Mouse (Mus musculus) hindbrain, embryonic 14.5 days (tissue): ENCODE results near the gene Srms. TPM values are rescaled to one million over a fixed set of nuclear protein-coding genes. Genes with fewer than 3 reads are reported as not detected.

Experiments
- ATAC-seq: fragments of 200-750 bp; cut with Nextera tagmentation; 2 replicates; pipeline ENCODE4 v1.8.0; 2017; ENCODE audit warnings: moderate number of reproducible peaks, mild to moderate bottlenecking, moderate TSS enrichment, moderate library complexity; ENCODE audit not compliant: low FRiP score
- DNase-seq: peaks from one replicate; pipeline ENCODE4 v3.0.0-alpha.2; 2015; ENCODE audit warnings: low spot score
- H3K27ac ChIP-seq: fragments of 300-500 bp; sonication (generic); 2 replicates; pipeline ENCODE4 v1.5.1; 2014; ENCODE audit warnings: mild to moderate bottlenecking, moderate library complexity
- H3K27me3 ChIP-seq: fragments of 300-500 bp; sonication (generic); 2 replicates; pipeline ENCODE4 v1.6.1; 2014; ENCODE audit warnings: mild to moderate bottlenecking, low read length, mixed read lengths; ENCODE audit not compliant: control insufficient read depth, insufficient read depth
- H3K36me3 ChIP-seq: fragments of 300-500 bp; sonication (generic); replicated peaks from 2 replicates; pipeline ENCODE4 v1.6.1; 2014; ENCODE audit not compliant: control insufficient read depth, insufficient read depth
- H3K4me1 ChIP-seq: fragments of 300-500 bp; sonication (generic); replicated peaks from 2 replicates; pipeline ENCODE4 v1.6.1; 2014; ENCODE audit warnings: antibody characterized with exemption, low read length, mixed read lengths; ENCODE audit not compliant: control insufficient read depth, insufficient read depth
- H3K4me2 ChIP-seq: fragments of 300-500 bp; sonication (generic); replicated peaks from 2 replicates; pipeline ENCODE4 v1.6.1; 2014; ENCODE audit warnings: mild to moderate bottlenecking, moderate library complexity
- H3K4me3 ChIP-seq: fragments of 300-500 bp; sonication (generic); replicated peaks from 2 replicates; pipeline ENCODE4 v1.5.1; 2014; ENCODE audit warnings: mild to moderate bottlenecking, low read length
- H3K9ac ChIP-seq: fragments of 300-500 bp; sonication (generic); 2 replicates; pipeline ENCODE4 v1.6.1; 2014
- H3K9me3 ChIP-seq: fragments of 300-500 bp; sonication (generic); 2 replicates; pipeline ENCODE4 v1.6.1; 2016; ENCODE audit warnings: low read length; ENCODE audit not compliant: control insufficient read depth
- WGBS: fragments of 180-500 bp; shearing (Covaris S2); extraction: QIAGEN DNeasy Blood & Tissue Kit; methylation state at CpG from one replicate; pipeline ENCODE4 v1.1.7; 2014; 5-methylcytosine and 5-hydroxymethylcytosine counted together
- polyA plus RNA-seq: library from polyadenylated mRNA; unstranded; fragments of >200 nt; fragmentation: Nextera tagmentation; extraction: Ambion mirVana; gene quantifications from 2 replicates; pipeline ENCODE4 v1.2.1, GENCODE M21; 2014

Srms gene
- polyA plus RNA-seq, 1 experiment from 2014 or later: 0.48 TPM

DNA sequence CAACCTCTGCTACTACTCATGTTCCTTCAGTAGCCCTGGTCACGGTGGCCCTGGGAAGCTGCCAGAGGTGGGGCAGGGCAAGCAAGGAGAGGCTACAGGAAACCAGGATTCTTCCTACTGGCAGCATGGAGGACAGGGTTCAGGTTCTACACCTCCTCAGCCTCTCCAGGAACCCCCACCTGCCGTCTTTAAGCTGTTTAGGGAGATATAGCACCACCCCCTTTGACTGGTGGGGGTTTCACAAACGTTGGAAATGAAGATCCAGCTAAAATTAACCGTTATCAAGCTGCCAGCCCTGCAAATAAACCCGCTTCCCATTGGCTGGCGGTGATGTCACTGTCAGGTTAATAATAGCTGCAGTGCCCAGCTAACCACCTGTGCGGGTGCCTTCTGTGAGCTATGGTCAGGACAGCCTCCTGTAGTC lies 53.9 kb downstream of the Srms start:
- H3K36me3 ChIP-seq: no peaks in the 10 kb centered on the region
- no peaks in the 10 kb centered on the region for H3K27me3 ChIP-seq
- H3K4me1 ChIP-seq: peaks cover 44% of the 10 kb centered on the region
- no peak overlapping the region for H3K4me2 ChIP-seq
- WGBS: 53% methylated on average over 7 of the region's 7 CpGs
- H3K9ac ChIP-seq: no peak overlapping the region
- DNase-seq: no peak
- H3K4me3 ChIP-seq: no peak overlapping the region
- ATAC-seq: no peak
- H3K9me3 ChIP-seq: no peaks in the 10 kb centered on the region
- peak overlapping the region; percentile 57 for H3K27ac ChIP-seq

DNA sequence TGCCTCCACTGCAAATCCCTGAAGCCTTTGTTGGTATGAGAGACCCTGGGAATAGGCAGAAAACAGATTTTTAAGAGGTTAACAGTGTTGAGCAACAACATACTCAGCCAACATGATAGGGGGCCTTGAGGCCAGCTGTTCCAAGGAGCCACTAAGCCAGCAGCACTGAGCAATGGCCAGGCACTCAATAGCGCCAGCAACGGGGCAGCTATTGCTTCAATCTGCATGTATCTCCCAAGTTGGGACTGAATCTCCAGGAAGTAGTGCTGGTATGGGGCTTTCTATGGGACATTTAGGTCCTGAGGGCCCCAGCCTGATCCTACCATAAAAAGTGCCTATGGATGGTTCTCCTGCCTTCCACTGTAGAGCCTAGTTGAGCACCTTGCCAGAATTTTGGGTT lies 54.5 kb downstream of the Srms start:
- H3K9me3 ChIP-seq: no peaks in the 10 kb centered on the region
- H3K4me3 ChIP-seq: no peak overlapping the region
- DNase-seq (no peak), ATAC-seq (no peak)
- peaks cover 44% of the 10 kb centered on the region for H3K4me1 ChIP-seq
- H3K9ac ChIP-seq: no peak overlapping the region
- 95% methylated on average over 2 of the region's 2 CpGs for WGBS
- H3K36me3 ChIP-seq: no peaks in the 10 kb centered on the region
- no peaks in the 10 kb centered on the region for H3K27me3 ChIP-seq
- no peak overlapping the region for H3K27ac ChIP-seq
- no peak overlapping the region for H3K4me2 ChIP-seq

DNA sequence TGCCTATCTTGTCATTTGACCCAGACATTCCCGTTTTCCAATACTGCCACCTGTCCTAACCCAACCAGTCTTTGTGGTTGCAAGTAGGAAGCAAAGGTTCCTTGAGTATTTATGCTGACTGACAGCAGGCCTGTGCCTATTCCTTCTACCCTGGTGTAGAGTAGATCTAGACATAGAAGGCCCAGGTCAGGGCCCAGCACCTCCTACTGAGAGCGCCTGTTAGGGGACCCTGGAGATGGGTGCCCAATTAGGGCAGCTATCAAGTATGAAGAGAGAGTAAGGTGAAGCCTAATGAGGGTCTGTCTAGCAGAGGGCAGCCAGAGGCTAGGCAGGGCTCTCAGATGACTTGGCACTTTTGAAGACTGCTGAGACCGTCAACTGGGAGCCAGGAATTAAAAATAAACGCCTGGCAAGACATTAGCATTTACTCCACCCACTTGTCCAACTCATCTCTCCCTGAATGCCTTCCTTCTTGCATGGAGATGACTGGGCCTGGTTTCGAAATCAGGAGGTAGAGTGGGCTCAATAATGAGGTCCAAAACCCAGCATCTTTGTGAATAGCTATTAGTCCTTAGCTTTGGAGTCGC lies 55.2 kb downstream of the Srms start:
- peaks cover under 1% of the 10 kb centered on the region; the same call in 1 of the 2 replicates for H3K36me3 ChIP-seq
- H3K9me3 ChIP-seq: no peaks in the 10 kb centered on the region
- DNase-seq (no peak), ATAC-seq (no peak)
- peak overlapping the region; percentile 76 for H3K4me2 ChIP-seq
- peak overlapping the region; percentile 88 for H3K27ac ChIP-seq
- WGBS: 74% methylated on average over 6 of the region's 6 CpGs
- H3K4me3 ChIP-seq: no peak overlapping the region
- no peaks in the 10 kb centered on the region for H3K27me3 ChIP-seq
- H3K9ac ChIP-seq: no peak overlapping the region
- H3K4me1 ChIP-seq: peaks cover 44% of the 10 kb centered on the region

DNA sequence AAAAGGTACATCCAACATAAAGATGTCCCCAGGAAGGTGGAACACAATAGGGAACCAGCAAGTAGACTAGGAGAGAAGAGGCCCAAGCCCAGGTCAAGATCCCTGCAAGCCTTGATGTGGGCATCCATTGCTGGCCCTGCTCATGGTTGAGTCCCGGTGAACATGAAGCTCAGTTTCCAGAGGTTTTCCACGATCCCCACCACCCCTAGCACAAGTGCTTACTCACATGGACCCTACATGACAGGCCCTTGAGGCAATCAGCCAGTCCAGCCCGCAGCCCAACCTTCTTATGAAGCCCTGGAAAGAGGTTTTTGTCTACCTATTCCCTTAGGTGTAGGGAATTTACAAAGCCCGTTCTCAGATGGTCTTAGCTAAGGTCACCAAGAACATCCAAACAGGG lies 55.8 kb downstream of the Srms start:
- H3K27ac ChIP-seq: peak overlapping the region; percentile 88
- no peak for ATAC-seq
- WGBS: 80% methylated on average over 4 of the region's 4 CpGs
- H3K36me3 ChIP-seq: peaks cover 7% of the 10 kb centered on the region; the same call in 1 of the 2 replicates
- H3K4me2 ChIP-seq: peak overlapping the region; percentile 76
- no peaks in the 10 kb centered on the region for H3K9me3 ChIP-seq
- peaks cover 44% of the 10 kb centered on the region for H3K4me1 ChIP-seq
- H3K4me3 ChIP-seq: peak overlapping the region; percentile 43
- DNase-seq: no peak
- no peaks in the 10 kb centered on the region for H3K27me3 ChIP-seq
- peak overlapping the region; percentile 71 for H3K9ac ChIP-seq

DNA sequence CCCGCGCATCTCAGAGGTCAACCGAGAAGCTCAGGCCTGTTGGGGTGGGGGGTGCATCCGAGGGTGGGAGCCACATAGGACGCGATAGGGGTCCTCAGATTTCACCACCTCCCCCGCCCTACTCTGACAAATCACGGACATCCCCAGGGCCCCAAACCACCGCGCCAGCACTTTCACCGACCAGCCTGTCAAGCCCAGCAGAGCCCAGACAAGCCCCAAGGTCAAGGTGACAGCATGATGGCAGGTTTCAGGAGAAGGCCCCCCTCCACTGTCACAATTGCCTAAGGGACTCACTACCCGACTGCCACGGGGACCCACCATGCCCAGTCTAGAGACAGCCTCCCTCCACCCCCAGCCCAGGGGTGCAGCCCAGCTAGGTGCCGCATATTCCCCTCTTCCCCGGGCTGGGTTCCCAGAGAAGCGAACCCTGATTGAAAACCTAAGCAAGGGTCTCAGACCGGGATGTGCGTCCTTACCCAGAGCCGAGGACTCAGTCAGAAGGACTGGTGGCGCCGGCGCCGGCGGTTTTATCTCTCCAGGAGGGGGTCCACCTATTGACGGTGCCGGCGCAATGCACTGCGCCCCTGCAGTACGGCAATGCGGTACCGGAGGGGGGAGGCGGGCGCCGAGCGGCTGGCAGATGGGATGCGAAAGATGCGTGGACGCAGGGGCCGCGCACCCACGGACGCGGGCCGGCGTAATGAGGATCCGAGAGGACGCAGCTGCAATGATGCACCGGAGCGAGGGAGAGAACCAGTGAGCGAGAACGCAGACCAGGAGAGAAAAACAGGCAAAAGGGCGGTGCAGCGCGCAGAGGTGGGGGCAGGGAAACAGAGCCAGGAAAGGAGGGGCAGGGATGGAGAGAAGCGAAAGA lies 56.5 kb downstream of the Srms start, which contains the start of gene Eef1a2:
Eef1a2 (minus strand) TSS at position 767 of the 874 bp plus-strand sequence.
- H3K27ac ChIP-seq: peak within 1 kb of the TSS; percentile 88
- peaks cover 44% of the 10 kb centered on the region for H3K4me1 ChIP-seq

DNA sequence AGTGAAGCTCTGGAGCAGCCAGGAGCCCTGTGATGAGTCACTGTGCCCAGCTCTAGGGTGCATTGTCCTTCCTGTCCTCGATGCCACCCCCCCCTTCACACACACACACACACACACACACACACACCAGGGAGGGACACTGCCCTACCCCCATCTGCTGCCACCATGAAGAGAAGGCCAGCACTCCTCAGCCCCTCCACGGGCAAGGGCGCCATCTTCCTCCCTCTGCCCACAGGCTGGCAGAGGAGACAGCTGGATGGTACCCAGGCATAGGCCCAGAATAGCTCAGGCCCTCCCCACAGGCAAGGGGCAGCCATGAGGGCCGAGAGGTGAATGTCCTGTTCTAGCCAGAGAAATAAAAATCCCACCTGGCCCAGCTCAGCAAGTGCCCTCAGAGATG lies 57.2 kb downstream of the Srms start:
- Histone ChIP-seq H3K9me3 (no peaks in the 10 kb centered on the region), H3K4me1 (peaks cover 44% of the 10 kb centered on the region), H3K4me2 (peak overlapping the region; percentile 76), H3K27me3 (no peaks in the 10 kb centered on the region), H3K9ac (peak overlapping the region; percentile 71), H3K27ac (peak overlapping the region; percentile 88), H3K36me3 (peaks cover 11% of the 10 kb centered on the region), H3K4me3 (peak overlapping the region; percentile 43)
- 56% methylated on average over 4 of the region's 4 CpGs for WGBS
- 0 out of 2 replicates have a peak, but pooled peaks have one; percentile 15 for ATAC-seq
- DNase-seq: no peak

More for the DNA sequence above, 56.5 kb downstream of the Srms start, which contains the start of gene Eef1a2:
- WGBS: 3% methylated on average over 55 of the region's 55 CpGs
- peak within 1 kb of the TSS; percentile 76 for H3K4me2 ChIP-seq
- peak; percentile 75 for DNase-seq
- H3K36me3 ChIP-seq: peaks cover 8% of the 10 kb centered on the region; the same call in 1 of the 2 replicates
- ATAC-seq: peak; percentile 81
- peak within 1 kb of the TSS; percentile 71 for H3K9ac ChIP-seq
- H3K27me3 ChIP-seq: no peaks in the 10 kb centered on the region
- H3K4me3 ChIP-seq: peak within 1 kb of the TSS; percentile 43
- no peaks in the 10 kb centered on the region for H3K9me3 ChIP-seq

Other genes with a start within 250 kb of the Srms start
- gene Arfgap1, start 246.0 kb downstream of the Srms start, polyA plus RNA-seq: 88.2 and 96.2 TPM in 2 replicates
- gene Col20a1, start 226.7 kb downstream of the Srms start, polyA plus RNA-seq: 0.33 and 0.74 TPM in 2 replicates
- gene Chrna4, start 169.6 kb downstream of the Srms start, polyA plus RNA-seq: 50.6 and 59.1 TPM in 2 replicates
- gene Kcnq2, start 77.9 kb downstream of the Srms start, polyA plus RNA-seq: 54.2 and 55.9 TPM in 2 replicates
- gene Eef1a2, start 56.2 kb downstream of the Srms start, polyA plus RNA-seq: 21.1 and 22.3 TPM in 2 replicates
- gene Ppdpf, start 25.9 kb downstream of the Srms start, polyA plus RNA-seq: 382 and 446 TPM in 2 replicates
- gene Ptk6, start 10.4 kb downstream of the Srms start, polyA plus RNA-seq: not detected in 2 replicates
- not detected in 2 replicates for gene Fndc11, start 6.8 kb upstream of the Srms start, polyA plus RNA-seq
- gene Helz2, start 28.8 kb upstream of the Srms start, polyA plus RNA-seq: 0.22 and 0.70 TPM in 2 replicates
- 16.7 and 18.0 TPM in 2 replicates for gene Gmeb2, start 74.8 kb upstream of the Srms start, polyA plus RNA-seq
- gene Stmn3, start 101.3 kb upstream of the Srms start, polyA plus RNA-seq: 1,468 and 1,594 TPM in 2 replicates
- 39.9 and 40.8 TPM in 2 replicates for gene Rtel1, start 106.6 kb upstream of the Srms start, polyA plus RNA-seq
- gene Zgpat, start 151.7 kb upstream of the Srms start, polyA plus RNA-seq: 66.7 and 67.6 TPM in 2 replicates
- gene Arfrp1, start 152.2 kb upstream of the Srms start, polyA plus RNA-seq: 62.3 and 63.3 TPM in 2 replicates
- gene Lime1, start 166.9 kb upstream of the Srms start, polyA plus RNA-seq: 39.7 and 47.4 TPM in 2 replicates
- gene Zbtb46, start 246.2 kb upstream of the Srms start, polyA plus RNA-seq: 19.2 and 20.2 TPM in 2 replicates